Mouse (Mus musculus) cerebellum, adult 11 months (tissue): ENCODE data around the gene Dpep2nb.
A peak's percentile ranks its signal among the peaks of the same experiment; 100 is the strongest.
"Not testable (repeated sequence)": the region's sequence is repeated elsewhere in the genome, so short reads cannot be mapped to it uniquely, and the experiment has no call there.

ENCODE experiments used
- DNase-seq: peaks from one replicate; pipeline ENCODE4 v3.0.0; 2022

Dpep2nb gene

DNA sequence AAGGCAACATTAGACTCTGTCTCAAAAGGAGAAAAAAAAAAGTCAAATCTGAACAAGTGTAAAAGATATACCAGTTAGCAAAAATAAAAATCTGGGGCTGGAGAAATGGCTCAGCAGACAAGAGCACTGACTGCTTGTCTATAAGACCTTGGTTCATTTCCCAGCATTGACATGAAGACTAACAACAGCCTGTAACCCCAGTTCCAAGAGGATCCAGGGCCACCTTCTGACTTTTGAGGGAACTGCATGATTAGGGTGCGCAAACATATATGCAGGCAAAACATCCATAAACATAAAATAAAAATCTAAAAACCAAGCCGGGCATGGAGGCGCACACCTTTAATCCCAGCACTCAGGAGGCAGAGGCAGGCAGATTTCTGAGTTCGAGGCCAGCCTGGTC, 638 bp upstream of the Dpep2nb start:
- no peak for DNase-seq

- DNase-seq = no peak
These were observed 1.1 kb downstream of the Dpep2nb start for GRCm38 (mm10) chr8:106004538-106005207.

- DNase-seq = peak; percentile 72
These were observed 3.9 kb downstream of the Dpep2nb start for GRCm38 (mm10) chr8:106001908-106002307.

- no peak for DNase-seq
These were observed 6.8 kb downstream of the Dpep2nb start for GRCm38 (mm10) chr8:105998971-105999370.

- no peak for DNase-seq
These were observed 9.4 kb downstream of the Dpep2nb start for GRCm38 (mm10) chr8:105996359-105996758.

DNA sequence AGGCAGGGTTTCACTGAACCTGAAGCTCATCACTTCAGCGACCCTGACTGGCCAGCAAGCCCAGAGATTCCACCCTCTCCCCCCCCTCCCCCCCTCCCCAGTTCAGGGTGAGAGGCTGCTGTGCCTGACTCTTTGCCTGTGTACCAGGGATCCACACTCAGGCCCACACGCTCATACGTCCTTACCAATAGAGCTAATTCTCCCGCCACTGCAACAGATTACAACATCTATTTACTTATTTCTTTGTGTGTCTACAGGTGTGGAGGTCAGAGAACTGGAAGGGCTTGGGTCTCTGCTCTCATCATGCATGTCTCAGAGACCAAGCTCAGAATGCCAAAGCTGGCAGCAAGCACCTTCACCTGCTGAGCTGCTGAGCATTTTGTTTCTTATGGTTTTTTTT, 12.5 kb downstream of the Dpep2nb start:
- DNase-seq = no peak

GRCm38 (mm10) chr8:105992499-105992898, 13.3 kb downstream of the Dpep2nb start:
- DNase-seq = no peak

GRCm38 (mm10) chr8:105991546-105991945, 14.2 kb downstream of the Dpep2nb start:
- DNase-seq = no peak

DNA sequence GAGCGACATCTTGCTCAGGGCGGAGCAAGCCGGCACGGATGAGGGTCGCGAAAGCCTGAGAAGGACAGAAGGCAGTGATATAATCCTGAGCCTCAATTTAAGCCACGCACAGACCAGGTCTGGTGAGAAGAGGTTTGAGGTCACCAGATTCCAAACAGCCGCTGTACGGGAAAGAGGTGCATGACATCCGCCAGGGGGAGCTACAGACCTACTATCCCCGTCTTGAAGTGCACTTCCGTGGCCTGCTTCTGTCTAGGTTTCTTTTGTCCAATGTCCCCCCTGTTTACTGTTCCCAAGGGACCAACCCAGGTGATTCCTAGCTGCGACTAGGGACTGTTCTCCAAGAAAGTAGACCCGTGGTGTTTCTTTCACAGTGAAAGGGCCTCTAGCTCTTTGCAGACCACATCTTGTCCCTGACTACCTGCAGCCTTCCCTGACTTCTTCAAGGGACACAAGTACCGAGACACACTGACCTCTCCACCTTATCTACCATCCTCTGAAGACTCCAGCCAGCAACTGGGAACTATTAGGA, 14.9 kb downstream of the Dpep2nb start, which contains the start of gene Dus2:
TSS of gene Dus2 (plus strand) at position 482 of the 532 bp plus-strand sequence.
- peak; percentile 81 for DNase-seq

DNA sequence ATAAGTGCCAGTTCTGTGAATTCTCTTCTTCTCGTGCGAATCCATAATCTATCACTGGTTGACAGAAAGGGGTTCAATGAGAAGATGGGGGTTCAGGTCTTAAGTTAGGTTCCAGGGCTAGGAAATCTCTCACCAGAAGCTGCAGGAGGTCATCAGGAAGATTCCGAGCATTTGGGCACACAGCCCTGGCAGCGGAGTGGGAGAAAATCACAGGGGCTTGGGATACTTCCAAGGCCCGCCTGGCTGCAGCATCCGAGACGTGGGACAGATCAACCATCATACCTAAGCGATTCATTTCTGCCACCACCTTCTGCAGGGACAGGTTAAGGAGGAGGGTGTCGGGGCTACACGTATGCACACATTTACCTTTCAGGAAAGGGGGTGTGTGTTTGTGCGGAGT, 17.2 kb downstream of the Dpep2nb start:
- DNase-seq = no peak

DNA sequence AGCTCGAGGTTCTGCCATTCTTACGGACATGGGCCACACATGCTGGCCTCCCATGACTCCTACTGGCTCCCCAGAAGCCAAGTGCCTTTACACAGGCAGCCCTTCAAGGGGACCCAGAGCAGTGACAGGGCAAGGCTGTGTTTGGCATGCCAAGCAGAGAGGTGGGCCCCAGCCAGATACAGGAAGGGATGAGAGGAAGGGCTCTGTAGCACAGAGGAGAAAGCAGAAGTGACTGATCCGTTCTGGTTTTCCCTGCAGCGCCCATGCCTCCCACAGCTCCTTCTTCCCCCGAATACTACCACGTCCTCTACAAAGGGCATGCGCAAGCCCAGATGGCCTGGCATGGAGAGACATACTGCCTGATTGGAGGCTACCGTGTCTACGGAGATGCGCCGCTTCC, 22.4 kb downstream of the Dpep2nb start:
- not testable (repeated sequence) for DNase-seq

DNA sequence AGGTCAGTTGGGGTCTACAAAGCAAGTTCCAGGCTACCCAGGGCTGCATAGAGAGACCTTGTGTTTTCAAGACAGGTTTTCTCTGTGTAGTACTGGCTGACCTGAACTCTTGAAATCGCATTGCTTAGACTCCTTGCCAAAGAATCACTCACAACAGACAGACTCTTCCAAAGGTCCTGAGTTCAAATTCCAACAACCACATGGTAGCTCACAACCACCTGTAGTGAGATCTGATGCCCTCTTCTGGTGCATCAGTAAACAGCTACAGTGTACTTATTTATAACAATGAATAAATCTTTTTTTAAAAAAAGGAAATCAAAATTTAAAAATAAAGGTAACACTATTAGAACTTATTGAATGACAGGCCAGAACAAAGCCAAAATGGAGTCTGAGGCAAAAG, 24.6 kb downstream of the Dpep2nb start:
- no peak for DNase-seq

DNA sequence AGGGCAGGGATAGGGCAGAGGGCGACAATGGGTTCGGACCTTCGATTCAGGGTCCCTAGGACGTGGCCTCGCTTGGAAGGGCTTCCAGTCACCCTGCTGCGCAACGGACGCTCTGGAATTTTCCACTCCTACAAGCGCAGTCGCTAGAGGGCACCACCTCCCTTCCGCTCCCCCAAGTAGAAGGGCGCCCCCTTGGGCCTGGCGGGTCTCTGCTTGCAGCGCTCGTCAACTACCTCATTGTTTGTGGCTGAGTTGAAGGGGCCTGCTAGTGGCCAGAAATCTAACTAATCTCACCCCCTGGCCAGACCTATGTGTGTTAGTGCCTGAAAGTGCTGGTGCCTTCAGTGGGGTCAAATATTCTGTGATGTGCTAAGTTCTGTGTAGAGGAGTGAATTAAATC, 26.4 kb downstream of the Dpep2nb start, which contains the start of gene Dpep3:
TSS of gene Dpep3 (minus strand) at position 105 of the 400 bp plus-strand sequence.
- no peak for DNase-seq

DNA sequence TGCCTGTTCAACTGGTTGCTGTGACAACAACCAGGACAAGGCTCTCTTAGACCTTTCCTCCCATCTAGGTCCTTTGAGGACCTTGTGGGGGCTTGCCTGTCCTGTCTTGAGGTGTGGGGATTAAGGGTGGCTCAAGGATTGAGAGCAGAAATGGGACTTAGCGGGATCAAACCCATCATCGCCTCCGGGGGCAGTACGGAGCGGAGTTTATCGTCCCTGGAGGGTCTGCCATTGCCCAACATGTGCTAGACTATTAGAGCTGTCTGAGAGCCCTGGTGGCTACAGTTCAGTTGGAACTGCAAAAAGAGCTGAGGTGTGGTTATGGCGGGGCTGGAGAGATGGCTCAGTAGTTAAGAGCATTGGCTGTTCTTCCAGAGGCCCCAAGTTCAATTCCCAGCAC, 30.4 kb downstream of the Dpep2nb start:
- DNase-seq = no peak

- DNase-seq = no peak
These were observed 34.6 kb downstream of the Dpep2nb start for GRCm38 (mm10) chr8:105971019-105971720.

DNA sequence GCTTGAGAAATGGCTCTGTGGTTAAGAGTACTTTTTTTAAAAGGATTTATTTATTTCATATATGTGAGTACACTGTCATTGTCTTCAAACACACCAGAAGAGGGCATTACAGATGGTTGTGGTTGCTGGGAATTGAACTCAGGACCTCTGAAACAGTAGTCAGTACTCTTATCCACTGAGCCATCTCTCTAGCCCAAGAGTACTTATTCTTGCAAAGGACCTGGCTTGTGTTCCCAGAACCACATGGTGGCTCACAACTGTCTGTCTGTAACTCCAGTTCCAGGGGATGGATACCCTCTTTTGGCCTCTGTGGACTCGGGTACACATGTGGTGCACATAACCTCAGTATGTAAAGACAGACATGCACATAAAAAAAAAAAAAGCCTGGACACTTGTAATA, 36.4 kb downstream of the Dpep2nb start:
- no peak for DNase-seq

DNA sequence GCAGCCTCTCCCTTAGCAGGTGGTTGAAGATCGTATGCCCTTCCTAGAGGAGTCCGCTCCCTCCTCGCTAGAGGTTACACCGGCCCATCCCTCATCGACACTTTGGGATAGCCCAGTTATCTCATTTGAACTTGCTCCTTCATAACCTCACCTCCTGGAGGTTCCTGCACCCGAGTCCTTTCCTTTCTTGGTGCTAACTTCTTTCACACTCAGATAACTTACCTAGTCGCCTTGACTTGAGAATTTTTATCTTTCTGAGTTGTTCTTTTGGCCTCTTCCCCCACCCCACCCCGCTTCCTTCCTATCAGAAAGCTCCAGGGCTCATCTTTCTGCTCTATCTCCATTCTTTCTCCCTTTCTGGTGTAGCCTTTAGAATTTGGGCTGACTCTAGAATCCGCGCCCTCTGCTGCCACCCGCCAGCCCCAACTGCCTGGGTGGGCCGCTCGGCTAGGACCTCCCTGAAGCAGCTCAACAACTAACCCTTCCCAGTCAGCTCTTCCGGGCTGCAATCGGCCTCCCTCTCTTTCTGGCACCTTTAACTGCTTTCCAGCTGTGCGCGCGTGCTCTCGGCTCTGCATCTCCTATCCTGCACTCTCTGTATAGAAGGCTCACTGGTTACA, 39.0 kb downstream of the Dpep2nb start:
- no peak for DNase-seq

DNA sequence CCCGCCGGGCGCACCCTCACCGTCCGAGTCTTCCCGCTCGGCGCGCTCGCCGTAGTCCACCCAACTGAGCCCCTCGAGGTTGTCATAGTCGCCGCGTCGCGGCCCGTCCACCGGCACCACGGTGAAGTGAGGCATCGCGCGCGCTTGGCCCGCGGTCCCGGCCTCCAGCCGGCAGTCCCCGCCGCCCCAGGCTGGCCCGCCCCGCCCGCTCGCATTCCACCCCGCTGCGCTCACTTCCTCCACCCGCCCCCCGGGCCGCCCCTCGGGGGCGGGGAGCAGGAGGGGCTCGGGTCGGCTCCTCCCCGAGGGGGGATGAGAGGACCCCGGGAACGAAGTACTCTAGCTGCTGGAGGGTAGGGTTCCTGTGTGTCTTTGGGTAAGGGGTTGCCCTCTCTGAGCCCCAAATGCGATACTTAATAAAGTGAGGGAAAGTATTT, 39.9 kb downstream of the Dpep2nb start, which contains the start of gene Slc12a4:
TSS of gene Slc12a4 (minus strand) at position 193 of the 437 bp plus-strand sequence.
- DNase-seq = no peak

GRCm38 (mm10) chr8:105965266-105965904, 40.4 kb downstream of the Dpep2nb start:
- no peak for DNase-seq

DNA sequence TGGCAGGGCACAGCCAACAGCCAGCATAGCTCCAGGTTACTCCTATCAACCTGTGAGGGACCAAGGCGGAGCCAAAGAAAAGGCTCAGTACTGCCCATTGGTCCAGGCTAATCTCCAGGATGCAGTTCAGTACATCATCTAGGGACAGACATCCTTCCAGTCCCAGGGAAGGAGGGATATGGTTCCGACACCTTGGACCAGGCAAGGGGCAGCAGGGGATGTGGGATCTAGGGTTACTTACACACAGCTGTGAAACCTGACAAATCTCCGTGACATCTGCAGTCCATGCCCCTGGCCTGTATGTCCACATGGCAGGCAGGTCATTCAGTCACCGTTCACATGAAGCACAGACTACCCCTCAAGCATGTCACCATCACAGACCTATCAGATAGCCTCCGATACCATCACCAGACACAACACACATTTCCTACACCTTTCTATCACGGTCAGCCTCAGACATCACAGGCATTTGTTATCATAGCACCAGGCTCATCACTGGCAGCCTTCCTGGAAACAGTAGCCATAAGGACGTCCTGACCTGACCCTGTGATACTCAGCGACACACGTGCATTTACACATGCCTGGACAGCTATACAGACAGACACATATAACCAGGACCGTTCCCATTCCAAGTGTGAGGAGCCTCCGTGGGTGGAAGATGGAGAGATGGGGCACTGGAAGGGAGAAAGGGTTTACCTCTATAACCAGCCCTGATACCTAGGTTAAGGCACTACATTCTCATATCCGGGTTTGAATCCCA, 41.1 kb downstream of the Dpep2nb start:
- no peak for DNase-seq

DNA sequence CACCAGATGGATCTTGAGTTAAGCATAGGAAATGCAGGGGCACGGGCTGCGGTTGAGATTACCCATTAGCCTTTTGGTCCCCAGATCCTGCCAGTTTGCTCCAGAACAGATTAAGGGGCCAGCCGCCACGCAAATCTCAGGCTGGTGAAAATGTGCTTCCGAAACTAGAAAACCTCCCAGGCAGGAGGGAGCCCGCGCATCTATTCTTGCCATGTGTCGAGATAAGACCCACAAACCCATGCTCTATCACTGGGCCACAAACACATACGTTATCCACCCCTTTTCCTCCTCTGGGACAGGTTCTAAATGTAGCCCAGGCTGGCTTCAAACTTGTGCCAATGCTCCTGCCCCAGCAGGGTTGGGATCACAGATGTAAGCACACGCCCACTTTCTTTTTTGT, 44.2 kb downstream of the Dpep2nb start:
- no peak for DNase-seq

DNA sequence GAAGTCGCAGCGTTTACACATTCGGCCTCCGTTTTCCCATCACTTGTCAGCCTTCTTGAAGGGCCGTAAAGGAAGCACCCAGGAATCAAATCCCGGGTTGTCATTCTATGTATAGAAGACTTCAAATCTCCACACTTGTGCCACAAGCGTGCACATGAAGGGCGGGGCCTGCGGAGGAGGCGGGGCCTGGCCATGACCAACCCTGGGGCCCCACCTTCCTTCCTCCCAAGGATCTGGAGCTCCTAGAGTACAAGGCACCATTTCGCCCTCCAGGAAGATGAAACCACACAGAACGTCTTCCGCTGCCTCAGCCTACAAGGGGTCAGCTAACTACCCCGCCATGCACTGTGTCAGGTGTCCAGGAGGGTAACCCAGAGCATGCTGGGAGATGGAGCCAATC, 44.7 kb downstream of the Dpep2nb start:
- no peak for DNase-seq
